Mouse (Mus musculus) kidney, adult 9 months (tissue): ENCODE results near the gene Phxr2.

Experiments used
- DNase-seq: peaks from one replicate; pipeline ENCODE4 v3.0.0; 2022

Gene Phxr2

DNA sequence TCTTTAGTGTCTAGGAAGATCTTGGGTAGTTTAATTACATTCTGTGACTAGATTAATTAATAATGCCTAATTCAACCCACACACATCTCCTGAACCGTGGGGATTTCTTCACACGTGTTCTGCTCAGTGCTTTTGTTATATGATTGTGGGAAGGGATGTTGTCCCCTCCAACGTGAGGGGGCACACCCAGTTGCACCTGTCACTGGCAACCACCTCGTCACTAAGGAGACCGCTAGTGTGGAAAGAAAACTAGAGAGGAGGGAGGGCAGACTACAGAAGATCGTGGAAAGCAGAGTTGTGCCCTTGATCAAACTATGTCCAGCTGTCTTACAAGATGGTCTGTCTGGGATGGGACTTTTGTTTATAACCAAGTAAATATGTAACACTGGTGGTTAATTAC is 40.1 kb downstream of the Phxr2 start:
- DNase-seq: no peak

DNA sequence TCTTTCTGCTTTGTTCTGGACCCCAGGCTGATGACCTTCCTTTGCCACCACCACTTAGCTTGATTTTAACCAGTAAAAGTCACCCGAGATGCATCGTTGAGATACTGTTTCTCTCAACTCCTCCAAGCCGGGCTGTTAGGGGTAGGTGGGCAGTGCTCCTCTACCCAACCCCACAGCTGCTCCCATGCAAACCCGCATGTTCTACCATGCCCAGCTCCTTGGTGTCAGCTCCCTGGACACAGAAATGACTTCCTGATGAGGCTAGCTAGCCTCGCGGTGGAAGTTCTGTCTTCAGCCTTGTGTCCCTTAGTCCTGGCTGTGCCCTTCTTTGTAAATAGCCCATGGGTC is 40.9 kb downstream of the Phxr2 start:
- DNase-seq: no peak

DNA sequence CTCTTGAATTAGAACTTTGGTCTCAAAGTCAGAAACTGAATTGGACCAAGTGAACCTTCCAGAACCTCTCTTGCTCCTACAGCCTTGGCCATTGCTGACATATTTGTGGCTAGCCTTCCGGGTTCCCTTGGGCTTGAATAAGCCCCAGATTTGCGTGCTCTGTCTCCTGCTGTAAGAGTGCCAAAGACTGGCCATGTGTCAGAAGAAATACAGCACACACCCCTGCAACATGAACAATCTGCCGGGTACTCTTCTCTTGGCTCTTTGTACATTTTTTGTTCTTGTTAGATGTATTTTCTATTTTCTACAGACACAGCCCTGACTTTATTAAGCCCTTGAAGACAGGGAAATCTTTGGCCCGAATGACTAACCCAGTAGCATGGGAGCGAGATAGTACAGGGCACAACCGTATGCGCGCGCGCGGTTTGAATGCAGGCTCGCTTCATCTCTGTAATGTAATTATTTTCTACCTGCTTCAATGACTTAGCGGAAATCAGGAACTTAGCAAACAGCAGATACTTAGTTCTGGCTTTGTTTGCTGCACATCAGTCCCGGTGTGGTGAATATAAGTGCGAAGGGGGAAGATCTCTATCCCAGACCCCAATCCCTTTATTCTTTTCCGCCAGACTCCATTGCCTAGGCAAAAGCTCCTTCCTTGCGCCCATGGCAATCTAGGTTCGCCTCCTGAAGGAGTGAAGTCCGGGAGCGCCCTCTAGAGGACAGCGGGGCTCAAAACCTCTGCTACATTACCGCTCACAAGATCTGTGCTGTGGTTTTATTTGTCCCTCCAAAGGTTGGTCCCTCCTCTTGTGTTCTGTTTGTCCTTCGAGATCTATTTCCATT is 41.5 kb downstream of the Phxr2 start:
- peak; percentile 88 for DNase-seq

DNA sequence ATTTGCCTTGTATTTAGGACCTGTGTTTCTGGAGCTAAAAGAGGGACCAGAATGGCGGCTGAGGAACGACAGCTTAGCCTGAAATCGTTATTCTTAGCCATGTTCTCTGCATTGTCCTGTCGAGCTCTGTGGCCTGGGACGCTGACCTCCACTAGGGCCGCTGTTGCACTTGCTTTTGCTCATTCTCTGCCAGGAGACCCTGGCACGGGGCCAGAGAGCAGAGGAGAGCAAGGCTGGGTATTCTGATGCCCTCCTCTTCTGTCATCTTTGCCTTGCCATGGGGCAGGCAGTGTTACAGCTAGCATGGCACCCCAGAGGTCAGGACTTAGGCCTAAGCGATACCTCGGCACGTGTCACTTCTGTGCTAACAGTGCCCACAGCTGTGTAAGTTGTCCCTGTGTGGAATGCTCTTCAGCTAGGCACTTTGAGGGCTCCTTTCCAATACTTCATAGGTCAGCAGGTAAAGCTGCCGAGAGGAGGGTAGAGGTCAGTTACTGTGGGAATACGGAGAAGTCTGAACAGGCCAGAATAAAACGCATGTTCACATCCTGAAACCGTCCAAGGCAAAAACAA is 42.6 kb downstream of the Phxr2 start:
- DNase-seq: peak; percentile 60

DNA sequence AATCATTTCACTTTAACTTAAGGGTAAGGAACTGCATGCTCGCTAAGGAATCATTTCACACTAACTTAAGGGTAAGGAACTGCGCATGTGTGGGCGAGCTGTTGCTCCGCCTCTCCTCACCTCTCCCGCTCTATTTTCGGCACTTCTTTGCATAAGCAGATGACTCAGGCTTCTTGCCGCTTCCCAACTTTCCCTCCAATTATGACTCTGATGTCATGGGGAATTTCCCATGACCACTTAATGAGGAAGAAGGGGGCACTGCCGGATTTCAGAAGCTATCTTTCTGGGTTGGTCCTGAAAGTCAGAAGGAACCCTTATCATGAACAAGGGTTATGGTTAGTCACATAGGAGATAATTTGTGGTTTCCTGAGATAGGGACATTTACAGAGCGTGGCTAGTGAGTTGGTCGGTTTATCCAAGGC is 44.5 kb downstream of the Phxr2 start:
- DNase-seq: no peak

DNA sequence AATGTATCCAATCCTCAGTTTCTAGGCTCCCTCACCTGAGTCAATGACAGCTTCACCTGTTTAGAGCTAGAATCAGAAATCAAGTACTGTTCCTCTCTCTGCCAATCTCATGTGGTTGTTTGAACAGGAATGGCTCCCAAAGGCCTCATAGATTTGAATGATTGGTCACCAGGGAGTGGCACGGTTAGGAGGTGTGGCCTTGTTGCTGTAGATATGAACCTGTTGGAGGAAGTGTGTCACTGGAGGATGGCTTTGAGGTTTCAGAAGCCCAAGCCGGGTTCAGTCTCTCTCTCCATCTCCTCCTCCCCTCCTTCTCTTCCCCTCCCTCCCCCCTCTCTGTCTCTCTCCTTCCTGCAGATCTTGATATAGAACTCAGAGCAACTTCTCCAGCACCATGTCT is 47.5 kb downstream of the Phxr2 start:
- DNase-seq: no peak

DNA sequence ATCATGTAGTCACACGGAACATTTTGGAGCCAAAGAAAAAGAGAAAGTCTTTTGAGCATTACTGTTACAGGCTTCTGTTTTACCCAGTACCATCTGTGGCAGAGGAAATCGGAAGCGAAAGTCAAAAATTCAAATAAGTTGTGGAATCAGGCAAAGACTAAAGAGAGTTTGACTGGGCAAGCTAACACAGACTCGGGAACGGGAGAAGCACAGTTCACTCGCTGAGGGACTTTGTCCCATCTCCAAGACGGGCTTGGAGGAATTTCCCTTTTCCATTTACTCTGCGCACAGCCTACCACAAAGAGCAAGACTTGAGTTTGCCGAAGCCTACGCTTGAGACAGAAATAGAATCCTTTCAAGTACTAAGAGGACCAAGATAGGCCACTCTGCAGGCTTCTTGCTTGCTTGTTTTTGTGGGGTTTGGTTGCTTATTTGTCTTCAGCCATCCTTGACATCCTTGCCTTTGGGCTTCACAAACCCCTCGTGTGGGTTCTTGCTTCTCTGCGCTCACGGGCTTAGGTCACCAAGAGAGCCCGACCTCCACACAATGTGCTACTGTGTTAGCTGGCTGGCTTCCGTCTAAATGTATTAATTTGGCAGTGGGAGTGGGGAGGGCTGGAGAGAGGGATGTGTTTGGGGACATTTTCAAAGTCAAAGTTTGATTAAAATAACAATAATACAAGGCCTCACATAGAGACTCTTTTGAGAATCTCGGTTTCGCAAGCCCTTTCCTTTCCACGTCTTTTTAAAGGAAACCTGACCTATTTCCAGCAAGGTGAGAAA is 49.8 kb downstream of the Phxr2 start:
- DNase-seq: no peak
